Mouse (Mus musculus) embryo, embryonic 11 days (tissue): ENCODE measurements around the gene Ubn1.

Experiments used
- DNase-seq: peaks from one replicate; pipeline ENCODE4 v3.0.0-alpha.2; 2015

Gene Ubn1

GRCm38 (mm10) chr16:5074341-5074740 lies 24.5 kb downstream of the Ubn1 start:
- no peak for DNase-seq

DNA sequence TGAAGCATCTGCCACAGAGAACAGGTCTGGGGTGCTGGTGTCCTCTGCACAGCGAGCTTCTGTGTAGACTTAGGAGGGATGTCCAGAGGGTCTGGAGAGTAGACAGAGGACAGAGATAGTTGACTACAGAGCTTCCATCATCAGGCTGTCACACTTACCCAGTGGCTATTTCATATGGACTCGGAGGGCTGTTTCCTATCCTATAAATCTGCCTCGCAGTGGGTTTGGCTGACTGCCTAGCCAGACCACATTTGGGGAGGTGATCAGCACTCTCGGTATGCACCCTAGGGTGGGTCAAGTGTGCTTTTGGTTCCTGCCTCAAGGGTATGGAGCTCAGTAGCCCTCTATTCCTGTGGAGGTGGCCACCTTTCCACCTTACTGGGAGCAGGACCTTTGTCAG lies 35.3 kb downstream of the Ubn1 start:
- DNase-seq, result no peak

GRCm38 (mm10) chr16:5086179-5086578 lies 36.3 kb downstream of the Ubn1 start:
- no peak for DNase-seq

DNA sequence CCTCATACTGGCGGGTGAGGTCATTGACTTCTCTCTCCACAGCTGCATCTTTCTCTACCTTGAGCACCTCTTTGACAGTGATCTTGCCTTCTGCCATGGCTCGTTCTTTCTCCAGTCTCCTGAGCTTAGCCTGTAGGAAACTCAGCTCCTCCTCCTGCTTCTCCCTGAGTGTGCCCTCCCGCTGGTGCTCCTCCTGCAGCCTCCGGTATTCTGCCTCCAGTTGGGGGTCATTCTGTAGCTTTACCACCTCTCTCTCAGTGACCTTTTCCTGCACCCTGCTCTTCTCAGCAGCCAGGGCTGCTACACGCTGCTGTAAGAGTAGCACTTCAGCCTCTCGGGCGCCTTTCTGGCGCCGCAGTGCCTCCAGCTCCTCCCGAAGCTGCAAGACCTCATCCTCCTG lies 39.2 kb downstream of the Ubn1 start:
- DNase-seq, result no peak

GRCm38 (mm10) chr16:5093285-5093684 lies 43.4 kb downstream of the Ubn1 start:
- DNase-seq, result no peak

- no peak for DNase-seq
Measured at GRCm38 (mm10) chr16:5096504-5096903, 46.6 kb downstream of the Ubn1 start.

- no peak for DNase-seq
Measured at GRCm38 (mm10) chr16:5101000-5101399, 51.1 kb downstream of the Ubn1 start.

- DNase-seq, result no peak
Measured at GRCm38 (mm10) chr16:5109877-5110276, 60.0 kb downstream of the Ubn1 start.

DNA sequence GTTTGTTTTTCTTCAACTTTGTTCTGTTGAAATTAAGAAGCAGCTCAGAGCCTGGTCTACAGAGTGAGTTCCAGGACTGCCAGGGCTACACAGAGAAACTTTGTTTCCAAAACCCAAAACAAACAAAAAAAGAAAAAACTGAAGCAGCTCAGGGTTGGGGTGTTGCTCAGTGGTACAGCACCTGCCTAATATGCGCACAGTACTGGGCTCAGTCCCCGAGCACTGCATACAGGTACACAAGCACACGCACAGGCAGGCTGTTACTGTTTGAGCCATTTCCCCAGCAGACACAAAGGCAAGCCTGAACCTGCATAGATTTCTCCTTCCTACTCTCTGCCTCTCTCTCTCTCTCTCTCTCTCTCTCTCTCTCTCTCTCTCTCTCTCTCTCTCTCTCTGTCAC lies 61.2 kb downstream of the Ubn1 start:
- DNase-seq, result no peak

GRCm38 (mm10) chr16:5113002-5113550 lies 63.2 kb downstream of the Ubn1 start:
- no peak for DNase-seq

GRCm38 (mm10) chr16:5113582-5113981 lies 63.7 kb downstream of the Ubn1 start:
- DNase-seq, result peak; percentile 7

GRCm38 (mm10) chr16:5119385-5119784 lies 69.5 kb downstream of the Ubn1 start:
- DNase-seq, result no peak

- DNase-seq, result no peak
Measured at GRCm38 (mm10) chr16:5119845-5120244, 70.0 kb downstream of the Ubn1 start.

DNA sequence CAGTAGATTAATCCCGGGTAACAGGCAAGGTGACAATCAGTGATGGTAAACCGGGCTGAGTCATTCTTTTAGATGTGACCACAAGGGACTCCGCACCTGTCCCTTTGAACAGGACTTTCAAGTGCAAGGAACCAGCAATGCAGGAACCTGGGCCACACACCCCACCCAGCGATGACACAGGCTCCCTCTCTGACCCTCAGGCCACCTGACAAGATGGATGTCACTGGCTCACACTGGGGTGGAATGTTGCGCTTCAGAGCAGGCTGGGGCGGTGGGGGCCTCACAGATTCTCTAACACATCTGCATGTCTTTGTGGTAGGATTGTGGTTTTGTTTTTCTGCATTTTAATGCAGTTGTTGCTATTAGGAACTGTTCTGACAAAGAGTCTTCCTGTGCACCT lies 73.6 kb downstream of the Ubn1 start:
- DNase-seq, result no peak

DNA sequence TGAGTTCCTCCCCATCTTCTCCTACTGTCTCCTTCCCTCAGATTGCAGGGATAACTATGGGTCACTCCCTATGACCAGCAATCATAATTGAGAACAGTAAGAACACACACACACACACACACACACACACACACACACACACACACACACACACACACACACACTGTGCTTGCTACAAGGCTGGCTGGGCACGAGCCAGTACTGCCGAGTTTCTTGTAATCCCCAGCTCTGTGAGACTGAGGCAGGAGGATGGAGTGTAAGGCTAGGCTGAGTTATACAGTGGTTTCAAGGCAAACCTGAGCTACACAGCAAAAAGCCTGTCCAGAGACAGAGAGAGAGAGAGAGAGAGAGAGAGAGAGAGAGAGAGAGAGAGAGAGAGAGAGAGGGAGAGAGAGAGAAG lies 80.3 kb downstream of the Ubn1 start:
- no peak for DNase-seq

DNA sequence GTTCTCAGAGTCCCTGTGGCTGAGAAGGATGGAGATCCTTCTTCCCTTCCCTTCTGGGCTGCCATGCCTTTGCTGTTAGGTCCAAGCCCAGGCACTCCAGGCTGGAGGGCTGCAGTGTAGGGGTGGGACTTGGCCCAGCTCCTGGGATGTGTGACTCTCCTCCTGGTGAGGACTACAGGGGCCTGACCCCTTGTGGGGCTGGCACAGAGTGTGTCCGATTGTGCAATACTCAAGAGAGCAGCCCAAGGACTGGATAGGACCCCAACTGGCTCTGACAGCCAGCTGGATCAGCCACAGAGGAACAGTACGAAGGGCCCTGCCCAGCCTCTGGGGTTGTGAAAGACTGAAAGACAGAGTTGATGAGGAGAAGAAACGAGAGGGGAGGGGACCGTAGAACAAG lies 80.9 kb downstream of the Ubn1 start:
- DNase-seq, result no peak

GRCm38 (mm10) chr16:5131251-5131922 lies 81.5 kb downstream of the Ubn1 start:
- DNase-seq, result no peak

GRCm38 (mm10) chr16:5132401-5132801 lies 82.5 kb downstream of the Ubn1 start, which contains the start of gene Ppl:
Gene Ppl, minus strand, starts transcription at chr16:5132421.
- peak; percentile 40 for DNase-seq

- no peak for DNase-seq
Measured at GRCm38 (mm10) chr16:5134623-5135330, 84.9 kb downstream of the Ubn1 start.

DNA sequence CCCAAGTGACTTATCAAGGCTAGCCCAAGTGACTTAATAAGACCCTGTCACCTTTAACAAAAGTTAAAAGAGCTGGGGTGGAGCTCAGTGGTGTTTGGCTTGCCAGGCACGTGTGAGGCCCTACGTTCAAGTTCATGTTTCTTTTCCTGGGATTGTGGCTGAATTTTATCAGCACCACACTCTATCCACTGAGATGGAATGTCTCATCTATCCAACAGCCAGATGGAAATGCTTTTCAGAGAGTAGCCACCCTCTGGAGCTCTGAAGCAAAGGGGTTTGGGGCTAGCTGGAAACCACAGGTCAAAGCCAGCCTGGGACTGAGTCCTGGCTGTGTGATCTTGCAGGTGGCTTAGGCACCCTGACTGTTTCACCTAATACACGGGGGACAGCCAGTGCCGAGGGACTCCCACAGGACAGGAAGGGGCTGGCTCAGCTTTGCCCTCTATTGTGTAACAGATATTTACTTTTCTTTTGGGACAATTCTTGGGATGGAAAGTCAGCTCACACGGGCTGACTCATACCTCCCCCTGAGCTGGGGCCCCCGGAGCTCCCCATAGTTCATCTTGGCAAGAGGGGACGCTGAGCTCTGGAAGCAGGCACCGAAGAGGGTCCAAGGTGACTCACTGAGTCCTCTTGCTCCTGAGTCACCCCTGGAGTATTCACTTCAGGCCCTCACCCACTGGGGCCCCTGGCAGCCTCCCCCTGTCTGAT lies 85.8 kb downstream of the Ubn1 start:
- no peak for DNase-seq
